Mouse (Mus musculus) kidney, postnatal 0 days (tissue): ENCODE data around the gene E130309D02Rik. TPM values are rescaled to one million over a fixed set of nuclear protein-coding genes. Genes with fewer than 3 reads are reported as not detected.

Source experiments
- ATAC-seq: fragments of 200-750 bp; cut with Nextera tagmentation; replicated peaks from 2 replicates; pipeline ENCODE4 v1.8.0; 2017; ENCODE audit warnings: low read depth, moderate number of reproducible peaks, moderate TSS enrichment, moderate library complexity; ENCODE audit not compliant: low FRiP score
- DNase-seq: peaks from one replicate; pipeline ENCODE4 v3.0.0-alpha.2; 2016; ENCODE audit warnings: low spot score
- H3K27ac ChIP-seq: fragments of 300-500 bp; sonication (generic); 2 replicates; pipeline ENCODE4 v1.5.1; 2014; ENCODE audit warnings: mild to moderate bottlenecking
- H3K27me3 ChIP-seq: fragments of 300-500 bp; sonication (generic); 2 replicates; pipeline ENCODE4 v1.6.1; 2014; ENCODE audit warnings: low read length, mixed read lengths; ENCODE audit not compliant: insufficient read depth
- H3K36me3 ChIP-seq: fragments of 300-500 bp; sonication (generic); 2 replicates; pipeline ENCODE4 v1.6.1; 2014; ENCODE audit warnings: low read length, mixed read lengths; ENCODE audit not compliant: insufficient read depth
- H3K4me1 ChIP-seq: fragments of 300-500 bp; sonication (generic); replicated peaks from 2 replicates; pipeline ENCODE4 v1.6.1; 2014; ENCODE audit warnings: antibody characterized with exemption, low read length, mixed read lengths; ENCODE audit not compliant: insufficient read depth
- H3K4me2 ChIP-seq: fragments of 300-500 bp; sonication (generic); 2 replicates; pipeline ENCODE4 v1.6.1; 2014; ENCODE audit warnings: mild to moderate bottlenecking, low read length, moderate library complexity, mixed read lengths
- H3K4me3 ChIP-seq: fragments of 300-500 bp; sonication (generic); replicated peaks from 2 replicates; pipeline ENCODE4 v1.5.1; 2014; ENCODE audit warnings: low read depth, low read length
- H3K9ac ChIP-seq: fragments of 300-500 bp; sonication (generic); 2 replicates; pipeline ENCODE4 v1.6.1; 2014; ENCODE audit warnings: low read depth, low read length
- H3K9me3 ChIP-seq: fragments of 300-500 bp; sonication (generic); replicated peaks from 2 replicates; pipeline ENCODE4 v1.6.1; 2016; ENCODE audit warnings: low read length, inconsistent platforms, mixed read lengths
- CTCF ChIP-seq: IDR thresholded peaks from 2 replicates; pipeline ENCODE4 v1.5.1; 2016; ENCODE audit warnings: antibody characterized with exemption, low read depth, mild to moderate bottlenecking, moderate library complexity
- WGBS: fragments of 180-500 bp; shearing (Covaris S2); extraction: QIAGEN DNeasy Blood & Tissue Kit; methylation state at CpG from one replicate; pipeline ENCODE4 v1.1.7; 2014; 5-methylcytosine and 5-hydroxymethylcytosine counted together
- polyA plus RNA-seq: library from polyadenylated mRNA; unstranded; fragments of >200 nt; fragmentation: Nextera tagmentation; extraction: Ambion mirVana; gene quantifications from 2 replicates; pipeline ENCODE4 v1.2.1, GENCODE M21; 2015

The E130309D02Rik gene
- polyA plus RNA-seq: 27.8 and 30.9 TPM in 2 replicates

- TF ChIP-seq CTCF: peak; percentile 78
- peaks cover 36% of the 10 kb centered on the region for H3K36me3 ChIP-seq
- peaks cover 8% of the 10 kb centered on the region; the same call in 1 of the 2 replicates for H3K4me1 ChIP-seq
- H3K4me2 ChIP-seq: peak within 1 kb of the TSS; percentile 81
- peak; percentile 90 for DNase-seq
- H3K4me3 ChIP-seq: peak within 1 kb of the TSS; percentile 60
- H3K9me3 ChIP-seq: no peaks in the 10 kb centered on the region
- no peaks in the 10 kb centered on the region for H3K27me3 ChIP-seq
- peak within 1 kb of the TSS; percentile 92 for H3K27ac ChIP-seq
- ATAC-seq: peak; percentile 85
- under 1% methylated on average over 98 of the region's 101 CpGs for WGBS
- peak within 1 kb of the TSS; percentile 93 for H3K9ac ChIP-seq
Observed at GRCm38 (mm10) chr5:143314730-143315513, at the start of gene E130309D02Rik. Gene E130309D02Rik (minus strand): TSS chr5:143315360.

- peak overlapping the region; percentile 45 for H3K4me3 ChIP-seq
- H3K36me3 ChIP-seq: no peaks in the 10 kb centered on the region
- DNase-seq (peak; percentile 53), ATAC-seq (peak; percentile 56)
- peak overlapping the region; percentile 19 for H3K9ac ChIP-seq
- H3K4me1 ChIP-seq: 0 out of 2 replicates have a peak, but pooled peaks cover 4% of the 10 kb centered on the region
- no peak overlapping the region for H3K27ac ChIP-seq
- peaks cover 25% of the 10 kb centered on the region for H3K27me3 ChIP-seq
- no peak for TF ChIP-seq CTCF
- H3K9me3 ChIP-seq: no peaks in the 10 kb centered on the region
- H3K4me2 ChIP-seq: peak overlapping the region; percentile 73
- WGBS: 1% methylated on average over 47 of the region's 47 CpGs
Observed at GRCm38 (mm10) chr5:143363678-143364615, 48.8 kb upstream of the E130309D02Rik start.

GRCm38 (mm10) chr5:143361428-143361827, 46.3 kb upstream of the E130309D02Rik start:
- WGBS: 74% methylated on average over 7 of the region's 7 CpGs
- peaks cover 19% of the 10 kb centered on the region for H3K27me3 ChIP-seq
- H3K9me3 ChIP-seq: no peaks in the 10 kb centered on the region
- no peak overlapping the region for H3K27ac ChIP-seq
- ATAC-seq (no peak), DNase-seq (no peak)
- H3K4me1 ChIP-seq: peaks cover 4% of the 10 kb centered on the region; the same call in 1 of the 2 replicates
- no peak overlapping the region for H3K4me3 ChIP-seq
- TF ChIP-seq CTCF: no peak
- no peak overlapping the region for H3K9ac ChIP-seq
- no peaks in the 10 kb centered on the region for H3K36me3 ChIP-seq
- no peak overlapping the region for H3K4me2 ChIP-seq

GRCm38 (mm10) chr5:143360000-143360399, 44.8 kb upstream of the E130309D02Rik start:
- Histone ChIP-seq H3K4me1 (peaks cover 4% of the 10 kb centered on the region; the same call in 1 of the 2 replicates), H3K4me2 (no peak overlapping the region), H3K9ac (no peak overlapping the region), H3K9me3 (no peaks in the 10 kb centered on the region), H3K27me3 (peaks cover 15% of the 10 kb centered on the region), H3K27ac (no peak overlapping the region), H3K4me3 (no peak overlapping the region), H3K36me3 (no peaks in the 10 kb centered on the region)
- DNase-seq (no peak), ATAC-seq (no peak; the same call in 1 of the 2 replicates)
- WGBS: 54% methylated on average over 5 of the region's 5 CpGs
- peak; percentile 64 for TF ChIP-seq CTCF

GRCm38 (mm10) chr5:143359263-143359662, 44.1 kb upstream of the E130309D02Rik start:
- Histone ChIP-seq H3K9ac (no peak overlapping the region), H3K27ac (no peak overlapping the region), H3K9me3 (no peaks in the 10 kb centered on the region), H3K27me3 (peaks cover 12% of the 10 kb centered on the region), H3K4me3 (no peak overlapping the region), H3K4me1 (peaks cover 2% of the 10 kb centered on the region; the same call in 1 of the 2 replicates), H3K36me3 (no peaks in the 10 kb centered on the region), H3K4me2 (no peak overlapping the region)
- ATAC-seq (no peak), DNase-seq (no peak)
- 38% methylated on average over 7 of the region's 7 CpGs for WGBS
- no peak for TF ChIP-seq CTCF

- H3K4me1 ChIP-seq: no peaks in the 10 kb centered on the region; the same call in 1 of the 2 replicates
- no peak overlapping the region for H3K9ac ChIP-seq
- H3K27me3 ChIP-seq: peaks cover 8% of the 10 kb centered on the region
- WGBS: 5% methylated on average over 28 of the region's 28 CpGs
- DNase-seq (no peak), ATAC-seq (no peak)
- H3K27ac ChIP-seq: no peak overlapping the region
- H3K4me2 ChIP-seq: peak overlapping the region; percentile 35
- no peaks in the 10 kb centered on the region for H3K36me3 ChIP-seq
- TF ChIP-seq CTCF: no peak
- H3K9me3 ChIP-seq: no peaks in the 10 kb centered on the region
- no peak overlapping the region for H3K4me3 ChIP-seq
Observed at GRCm38 (mm10) chr5:143357564-143357963, 42.4 kb upstream of the E130309D02Rik start.
